In the genomic region with DNA sequence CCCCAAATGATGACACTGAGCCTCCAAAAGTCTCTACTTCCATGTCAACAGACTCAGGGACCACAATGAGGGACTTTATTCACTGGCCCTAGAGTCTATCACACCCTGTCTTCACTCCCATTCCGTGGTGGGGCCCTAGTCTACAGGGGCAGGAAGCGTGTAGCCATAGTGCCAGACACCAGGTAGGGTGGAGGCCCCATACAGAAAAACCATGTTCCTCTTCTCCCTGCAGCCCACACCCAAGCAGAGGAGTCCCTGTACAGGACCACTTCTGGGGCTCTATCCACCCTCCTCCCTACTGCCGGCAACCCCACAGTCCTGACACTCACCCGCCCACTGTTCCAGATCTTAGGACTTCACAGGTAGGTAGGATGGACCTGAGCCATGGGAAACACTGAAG, we compare ENCODE assay signal across 10 mouse cellular contexts. TPM values are rescaled to one million over a fixed set of nuclear protein-coding genes. Genes with fewer than 3 reads are reported as not detected.
A peak's percentile ranks its signal among the peaks of the same experiment; 100 is the strongest.
DNase-seq lines count a peak whose midpoint lies in the region; ATAC-seq and TF ChIP-seq lines count a peak whose summit lies in the region.
"Had no signal": no experiment of that assay in that cellular context is flagged by ENCODE, and none has a peak within 500 bp of the region (broad histone marks: within the 10 kb centered on the region; RNA-seq: fewer than 3 reads in every experiment).

No protein-coding gene starts in this region.

- H3K4me3 ChIP-seq in hindbrain, embryonic 12.5 days = no peak overlapping the region
- H3K4me3 ChIP-seq in hindbrain, postnatal 0 days (ENCODE audit: low read length) = no peak overlapping the region
- H3K4me3 ChIP-seq in bone marrow, adult 2 months (replicated peaks; ENCODE audit: control insufficient read depth, low read depth, low read length) = peak overlapping the region; percentile 48
- peak overlapping the region; percentile 8; the same call in 1 of the 2 replicates for H3K4me3 ChIP-seq in liver, postnatal 0 days (ENCODE audit: low read depth, low read length)
- H3K4me3 ChIP-seq in intestine, postnatal 0 days (ENCODE audit: low read depth, low read length) = no peak overlapping the region

- no peak for TF ChIP-seq POLR2A in bone marrow, adult 2 months (IDR thresholded peaks at IDR 0.05; ENCODE audit: borderline replicate concordance, control insufficient read depth, low read depth, low read length)

- H3K9ac ChIP-seq in hindbrain, embryonic 12.5 days = peak overlapping the region; percentile 15; the same call in 1 of the 2 replicates
- no peak overlapping the region for H3K9ac ChIP-seq in hindbrain, postnatal 0 days (replicated peaks; ENCODE audit: low read length)
- no peak overlapping the region for H3K9ac ChIP-seq in liver, postnatal 0 days (replicated peaks)
- H3K9ac ChIP-seq in intestine, postnatal 0 days (ENCODE audit: low read depth, low read length) = no peak overlapping the region

- TF ChIP-seq CTCF in hindbrain, postnatal 0 days (IDR thresholded peaks at IDR 0.05; ENCODE audit: low read depth) = no peak
- TF ChIP-seq CTCF in bone marrow, adult 2 months (IDR thresholded peaks at IDR 0.05; ENCODE audit: control insufficient read depth, insufficient read depth, low read length) = no peak
- TF ChIP-seq CTCF in liver, postnatal 0 days (IDR thresholded peaks at IDR 0.05; ENCODE audit: low read depth) = no peak
- no peak for TF ChIP-seq CTCF in intestine, postnatal 0 days (IDR thresholded peaks at IDR 0.05; ENCODE audit: low read depth)

- TF ChIP-seq EP300 in liver, postnatal 0 days (IDR thresholded peaks at IDR 0.05; ENCODE audit: low read depth) = no peak

- peaks cover 32% of the 10 kb centered on the region for H3K4me1 ChIP-seq in hindbrain, embryonic 12.5 days
- peaks cover 14% of the 10 kb centered on the region for H3K4me1 ChIP-seq in hindbrain, postnatal 0 days (ENCODE audit: insufficient read depth, low read length)
- H3K4me1 ChIP-seq in bone marrow, adult 2 months (ENCODE audit: control insufficient read depth, insufficient read depth, low read length) = peaks cover 5% of the 10 kb centered on the region; the same call in 1 of the 2 replicates
- peaks cover 48% of the 10 kb centered on the region for H3K4me1 ChIP-seq in liver, postnatal 0 days (ENCODE audit: insufficient read depth)
- 0 out of 2 replicates have a peak, but pooled peaks cover 2% of the 10 kb centered on the region for H3K4me1 ChIP-seq in intestine, postnatal 0 days (replicated peaks; ENCODE audit: control insufficient read depth, insufficient read depth, low read length)

- no peak overlapping the region; the same call in 1 of the 2 replicates for H3K4me2 ChIP-seq in hindbrain, embryonic 12.5 days (replicated peaks)
- H3K4me2 ChIP-seq in hindbrain, postnatal 0 days (ENCODE audit: low read depth, low read length) = no peak overlapping the region
- peak overlapping the region; percentile 94 for H3K4me2 ChIP-seq in liver, postnatal 0 days (ENCODE audit: low read depth, low read length)
- H3K4me2 ChIP-seq in intestine, postnatal 0 days (replicated peaks; ENCODE audit: low read depth) = no peak overlapping the region

- ATAC-seq in hindbrain, embryonic 12.5 days (ENCODE audit: low FRiP score) = no peak
- ATAC-seq in hindbrain, postnatal 0 days = no peak
- ATAC-seq in liver, postnatal 0 days = no peak
- no peak for ATAC-seq in intestine, postnatal 0 days
- ATAC-seq: activated CD4-positive, CD25-positive, alpha-beta regulatory T cell, adult 4 months had no signal

- no peak for DNase-seq in hindbrain, postnatal 0 days (ENCODE audit: low spot score)
- peak; percentile 44 for DNase-seq in CD4-positive helper T cell, adult 2 months (ENCODE audit: low read depth, low spot score)
- no peak for DNase-seq in liver, postnatal 0 days
- DNase-seq in testis, postnatal 14 days (ENCODE audit: low spot score) = no peak
- DNase-seq: kidney, adult 8-10 months; lung, postnatal 36 days had no signal

- H3K9me3 ChIP-seq in hindbrain, embryonic 12.5 days (replicated peaks) = no peaks in the 10 kb centered on the region
- no peaks in the 10 kb centered on the region for H3K9me3 ChIP-seq in hindbrain, postnatal 0 days (ENCODE audit: low read length)
- H3K9me3 ChIP-seq in liver, postnatal 0 days (ENCODE audit: low read length) = no peaks in the 10 kb centered on the region
- no peaks in the 10 kb centered on the region for H3K9me3 ChIP-seq in intestine, postnatal 0 days (ENCODE audit: control insufficient read depth)

- peaks cover 24% of the 10 kb centered on the region for H3K36me3 ChIP-seq in hindbrain, embryonic 12.5 days
- peaks cover 8% of the 10 kb centered on the region; the same call in 1 of the 2 replicates for H3K36me3 ChIP-seq in hindbrain, postnatal 0 days (ENCODE audit: insufficient read depth, low read length)
- H3K36me3 ChIP-seq in liver, postnatal 0 days (replicated peaks; ENCODE audit: insufficient read depth, low read length) = peaks cover 34% of the 10 kb centered on the region
- H3K36me3 ChIP-seq in intestine, postnatal 0 days (ENCODE audit: control insufficient read depth, insufficient read depth) = peaks cover 19% of the 10 kb centered on the region; the same call in 1 of the 2 replicates

- WGBS in hindbrain, embryonic 12.5 days = 91% methylated on average over 4 of the region's 4 CpGs
- WGBS in hindbrain, postnatal 0 days = 91% methylated on average over 4 of the region's 4 CpGs
- WGBS in bone marrow, adult 2 months = 33% methylated on average over 4 of the region's 4 CpGs
- 50% methylated on average over 4 of the region's 4 CpGs for WGBS in liver, postnatal 0 days (ENCODE audit: insufficient replicate concordance)
- 74% methylated on average over 4 of the region's 4 CpGs for WGBS in intestine, postnatal 0 days

- no peaks in the 10 kb centered on the region for H3K27me3 ChIP-seq in hindbrain, embryonic 12.5 days
- no peaks in the 10 kb centered on the region for H3K27me3 ChIP-seq in hindbrain, postnatal 0 days (ENCODE audit: insufficient read depth, low read length)
- no peaks in the 10 kb centered on the region for H3K27me3 ChIP-seq in liver, postnatal 0 days (ENCODE audit: insufficient read depth, low read length)
- no peaks in the 10 kb centered on the region for H3K27me3 ChIP-seq in intestine, postnatal 0 days (replicated peaks; ENCODE audit: control insufficient read depth, insufficient read depth, low read length)

- H3K27ac ChIP-seq in hindbrain, embryonic 12.5 days = no peak overlapping the region
- no peak overlapping the region for H3K27ac ChIP-seq in hindbrain, postnatal 0 days
- H3K27ac ChIP-seq in bone marrow, adult 2 months (ENCODE audit: control insufficient read depth, insufficient read depth, low read depth, low read length, poor library complexity) = peak overlapping the region; percentile 18
- peak overlapping the region; percentile 66 for H3K27ac ChIP-seq in liver, postnatal 0 days (ENCODE audit: low read depth)
- H3K27ac ChIP-seq in intestine, postnatal 0 days (ENCODE audit: low read depth, low read length) = no peak overlapping the region

RNA-seq across cellular contexts. Expression of a gene that starts 2.5 kb away (rescaled TPM):
- polyA plus RNA-seq in hindbrain, embryonic 12.5 days (2016; fragmentation: Nextera tagmentation; extraction: Ambion mirVana) = 28.7 and 29.9 TPM in 2 replicates
- 19.8 and 43.2 TPM in 2 replicates for total RNA-seq in hindbrain, postnatal 0 days (2014; rRNA removed)
- polyA plus RNA-seq in hindbrain, postnatal 0 days (2015; fragmentation: Nextera tagmentation; extraction: Ambion mirVana) = 12.5 and 13.7 TPM in 2 replicates
- 14.3 and 18.1 TPM in 2 replicates for polyA plus RNA-seq in bone marrow, adult 2 months (2011; ENCODE audit: insufficient read depth, insufficient read length, low replicate concordance, missing spikeins)
- 8.5 and 9.0 TPM in 2 replicates for polyA plus RNA-seq in liver, postnatal 0 days (2015; fragmentation: Nextera tagmentation; extraction: Ambion mirVana)
- polyA plus RNA-seq in intestine, postnatal 0 days (2015; fragmentation: Nextera tagmentation; extraction: Ambion mirVana) = 21.7 and 24.0 TPM in 2 replicates

RNA-seq across cellular contexts. Expression of a gene that starts 5.1 kb away (rescaled TPM):
- 2.0 and 2.2 TPM in 2 replicates for polyA plus RNA-seq in hindbrain, embryonic 12.5 days (2016; fragmentation: Nextera tagmentation; extraction: Ambion mirVana)
- total RNA-seq in hindbrain, postnatal 0 days (2014; rRNA removed) = 2.1 and 6.0 TPM in 2 replicates
- polyA plus RNA-seq in hindbrain, postnatal 0 days (2015; fragmentation: Nextera tagmentation; extraction: Ambion mirVana) = 1.8 and 2.8 TPM in 2 replicates
- polyA plus RNA-seq in bone marrow, adult 2 months (2011; ENCODE audit: insufficient read depth, insufficient read length, low replicate concordance, missing spikeins) = 11.6 and 24.6 TPM in 2 replicates
- polyA plus RNA-seq in liver, postnatal 0 days (2015; fragmentation: Nextera tagmentation; extraction: Ambion mirVana) = 8.4 and 9.1 TPM in 2 replicates
- polyA plus RNA-seq in intestine, postnatal 0 days (2015; fragmentation: Nextera tagmentation; extraction: Ambion mirVana) = 3.8 and 4.0 TPM in 2 replicates

RNA-seq across cellular contexts. Expression of a gene that starts 21.4 kb away (rescaled TPM):
- 11.0 and 11.3 TPM in 2 replicates for polyA plus RNA-seq in hindbrain, embryonic 12.5 days (2016; fragmentation: Nextera tagmentation; extraction: Ambion mirVana)
- 7.5 and 10.1 TPM in 2 replicates for total RNA-seq in hindbrain, postnatal 0 days (2014; rRNA removed)
- polyA plus RNA-seq in hindbrain, postnatal 0 days (2015; fragmentation: Nextera tagmentation; extraction: Ambion mirVana) = 7.1 and 7.5 TPM in 2 replicates
- polyA plus RNA-seq in bone marrow, adult 2 months (2011; ENCODE audit: insufficient read depth, insufficient read length, low replicate concordance, missing spikeins) = 4.4 and 6.4 TPM in 2 replicates
- 1.5 and 1.7 TPM in 2 replicates for polyA plus RNA-seq in liver, postnatal 0 days (2015; fragmentation: Nextera tagmentation; extraction: Ambion mirVana)
- polyA plus RNA-seq in intestine, postnatal 0 days (2015; fragmentation: Nextera tagmentation; extraction: Ambion mirVana) = 1.0 and 1.2 TPM in 2 replicates

RNA-seq across cellular contexts. Expression of a gene that starts 40.3 kb away (rescaled TPM):
- 161 and 177 TPM in 2 replicates for polyA plus RNA-seq in hindbrain, embryonic 12.5 days (2016; fragmentation: Nextera tagmentation; extraction: Ambion mirVana)
- total RNA-seq in hindbrain, postnatal 0 days (2014; rRNA removed) = 61.7 and 77.4 TPM in 2 replicates
- polyA plus RNA-seq in hindbrain, postnatal 0 days (2015; fragmentation: Nextera tagmentation; extraction: Ambion mirVana) = 69.5 and 70.2 TPM in 2 replicates
- polyA plus RNA-seq in bone marrow, adult 2 months (2011; ENCODE audit: insufficient read depth, insufficient read length, low replicate concordance, missing spikeins) = 31.1 and 60.8 TPM in 2 replicates
- 28.1 and 32.6 TPM in 2 replicates for polyA plus RNA-seq in liver, postnatal 0 days (2015; fragmentation: Nextera tagmentation; extraction: Ambion mirVana)
- polyA plus RNA-seq in intestine, postnatal 0 days (2015; fragmentation: Nextera tagmentation; extraction: Ambion mirVana) = 49.9 and 51.9 TPM in 2 replicates

RNA-seq across cellular contexts. Expression of a gene that starts 52.1 kb away (rescaled TPM):
- 5.1 and 6.1 TPM in 2 replicates for polyA plus RNA-seq in hindbrain, embryonic 12.5 days (2016; fragmentation: Nextera tagmentation; extraction: Ambion mirVana)
- total RNA-seq in hindbrain, postnatal 0 days (2014; rRNA removed) = 22.0 and 28.0 TPM in 2 replicates
- 17.4 and 18.0 TPM in 2 replicates for polyA plus RNA-seq in hindbrain, postnatal 0 days (2015; fragmentation: Nextera tagmentation; extraction: Ambion mirVana)
- 2.3 and 5.3 TPM in 2 replicates for polyA plus RNA-seq in bone marrow, adult 2 months (2011; ENCODE audit: insufficient read depth, insufficient read length, low replicate concordance, missing spikeins)
- polyA plus RNA-seq in liver, postnatal 0 days (2015; fragmentation: Nextera tagmentation; extraction: Ambion mirVana) = 3.0 TPM in 2 replicates
- polyA plus RNA-seq in intestine, postnatal 0 days (2015; fragmentation: Nextera tagmentation; extraction: Ambion mirVana) = 6.5 and 6.6 TPM in 2 replicates

Comparison
In these comparisons a context has a peak if more than half of its experiments do, and no peak if none do; other contexts are left out.
1. H3K27ac ChIP-seq: peak in bone marrow, adult 2 months (single experiment) and liver, postnatal 0 days (single experiment); none in hindbrain, embryonic 12.5 days (single experiment), hindbrain, postnatal 0 days (single experiment) and intestine, postnatal 0 days (single experiment).
2. H3K4me3 ChIP-seq: peak in bone marrow, adult 2 months (single experiment) and liver, postnatal 0 days (single experiment); none in hindbrain, embryonic 12.5 days (single experiment), hindbrain, postnatal 0 days (single experiment) and intestine, postnatal 0 days (single experiment).